Mouse (Mus musculus): Measurements from ENCODE around the gene Jmjd7. TPM values are rescaled to one million over a fixed set of nuclear protein-coding genes. Genes with fewer than 3 reads are reported as not detected.

Jmjd7 gene
- polyA plus RNA-seq, 1 experiment from 2014 or later, result 21.1 TPM

GRCm38 (mm10) chr2:120060651-120061050, 33.4 kb downstream of the Jmjd7 start:
- Histone ChIP-seq H3K36me3 (no peaks in the 10 kb centered on the region), H3K4me2 (no peak overlapping the region), H3K4me3 (replicated peaks) (no peak overlapping the region), H3K9me3 (no peaks in the 10 kb centered on the region), H3K27ac (no peak overlapping the region), H3K9ac (replicated peaks) (no peak overlapping the region), H3K4me1 (replicated peaks) (peaks cover 12% of the 10 kb centered on the region), H3K27me3 (no peaks in the 10 kb centered on the region)
- ATAC-seq (ENCODE audit: insufficient number of reproducible peaks, insufficient read depth, low FRiP score, low TSS enrichment, low read depth), result no peak
- 72% methylated on average over 9 of the region's 9 CpGs for WGBS

GRCm38 (mm10) chr2:120062248-120062647, 35.0 kb downstream of the Jmjd7 start:
- no peak for ATAC-seq (ENCODE audit: insufficient number of reproducible peaks, insufficient read depth, low FRiP score, low TSS enrichment, low read depth)
- 85% methylated on average over 8 of the region's 8 CpGs for WGBS
- Histone ChIP-seq H3K36me3 (no peaks in the 10 kb centered on the region), H3K9me3 (no peaks in the 10 kb centered on the region), H3K4me2 (no peak overlapping the region), H3K4me1 (replicated peaks) (peaks cover 12% of the 10 kb centered on the region), H3K27ac (no peak overlapping the region), H3K27me3 (no peaks in the 10 kb centered on the region), H3K4me3 (replicated peaks) (no peak overlapping the region), H3K9ac (replicated peaks) (no peak overlapping the region)

- H3K36me3 ChIP-seq, result no peaks in the 10 kb centered on the region
- WGBS, result 81% methylated on average over 6 of the region's 6 CpGs
Observed at GRCm38 (mm10) chr2:120064639-120065038, 37.4 kb downstream of the Jmjd7 start.

GRCm38 (mm10) chr2:120065243-120065642, 38.0 kb downstream of the Jmjd7 start:
- WGBS, result 88% methylated on average over 10 of the region's 10 CpGs
- H3K27me3 ChIP-seq, result 0 out of 2 replicates have a peak, but pooled peaks cover 5% of the 10 kb centered on the region
- no peak for ATAC-seq (ENCODE audit: insufficient number of reproducible peaks, insufficient read depth, low FRiP score, low TSS enrichment, low read depth)
- H3K4me2 ChIP-seq, result no peak overlapping the region
- no peaks in the 10 kb centered on the region for H3K36me3 ChIP-seq
- H3K4me3 ChIP-seq (replicated peaks), result no peak overlapping the region
- H3K9me3 ChIP-seq, result no peaks in the 10 kb centered on the region
- peaks cover 20% of the 10 kb centered on the region; the same call in 1 of the 2 replicates for H3K4me1 ChIP-seq (replicated peaks)
- no peak overlapping the region for H3K27ac ChIP-seq
- H3K9ac ChIP-seq (replicated peaks), result no peak overlapping the region

More at GRCm38 (mm10) chr2:120064639-120065038, 37.4 kb downstream of the Jmjd7 start:
- H3K4me1 ChIP-seq (replicated peaks), result peaks cover 24% of the 10 kb centered on the region
- no peak for ATAC-seq (ENCODE audit: insufficient number of reproducible peaks, insufficient read depth, low FRiP score, low TSS enrichment, low read depth)
- no peak overlapping the region for H3K9ac ChIP-seq (replicated peaks)
- no peak overlapping the region for H3K4me2 ChIP-seq
- 0 out of 2 replicates have a peak, but pooled peaks cover 3% of the 10 kb centered on the region for H3K27me3 ChIP-seq
- H3K4me3 ChIP-seq (replicated peaks), result no peak overlapping the region
- no peak overlapping the region for H3K27ac ChIP-seq
- H3K9me3 ChIP-seq, result no peaks in the 10 kb centered on the region

GRCm38 (mm10) chr2:120066224-120066623, 38.9 kb downstream of the Jmjd7 start:
- no peaks in the 10 kb centered on the region for H3K36me3 ChIP-seq
- peaks cover 15% of the 10 kb centered on the region; the same call in 1 of the 2 replicates for H3K4me1 ChIP-seq (replicated peaks)
- no peaks in the 10 kb centered on the region for H3K9me3 ChIP-seq
- H3K4me3 ChIP-seq (replicated peaks), result no peak overlapping the region
- H3K27me3 ChIP-seq, result 0 out of 2 replicates have a peak, but pooled peaks cover 5% of the 10 kb centered on the region
- no peak for ATAC-seq (ENCODE audit: insufficient number of reproducible peaks, insufficient read depth, low FRiP score, low TSS enrichment, low read depth)
- no peak overlapping the region for H3K4me2 ChIP-seq
- no peak overlapping the region for H3K9ac ChIP-seq (replicated peaks)
- 84% methylated on average over 3 of the region's 3 CpGs for WGBS
- no peak overlapping the region for H3K27ac ChIP-seq

- H3K9me3 ChIP-seq, result no peaks in the 10 kb centered on the region
- H3K27me3 ChIP-seq, result peaks cover 5% of the 10 kb centered on the region; the same call in 1 of the 2 replicates
- H3K27ac ChIP-seq, result 0 out of 2 replicates have a peak overlapping the region, but pooled peaks have one; percentile 12
- H3K4me1 ChIP-seq (replicated peaks), result peaks cover 12% of the 10 kb centered on the region; the same call in 1 of the 2 replicates
- ATAC-seq (ENCODE audit: insufficient number of reproducible peaks, insufficient read depth, low FRiP score, low TSS enrichment, low read depth), result peak; percentile 80
- 0 out of 2 replicates have a peak overlapping the region, but pooled peaks have one; percentile 12 for H3K9ac ChIP-seq (replicated peaks)
- no peak overlapping the region for H3K4me3 ChIP-seq (replicated peaks)
- 39% methylated on average over 16 of the region's 16 CpGs for WGBS
- no peak overlapping the region for H3K4me2 ChIP-seq
- no peaks in the 10 kb centered on the region for H3K36me3 ChIP-seq
Observed at GRCm38 (mm10) chr2:120068555-120069465, 41.5 kb downstream of the Jmjd7 start.

GRCm38 (mm10) chr2:120069466-120069990, 42.2 kb downstream of the Jmjd7 start:
- Histone ChIP-seq H3K9ac (replicated peaks) (no peak overlapping the region), H3K4me3 (replicated peaks) (no peak overlapping the region), H3K27me3 (peaks cover 11% of the 10 kb centered on the region), H3K9me3 (no peaks in the 10 kb centered on the region), H3K4me2 (no peak overlapping the region), H3K4me1 (replicated peaks) (peaks cover 12% of the 10 kb centered on the region; the same call in 1 of the 2 replicates), H3K36me3 (no peaks in the 10 kb centered on the region), H3K27ac (no peak overlapping the region)
- 63% methylated on average over 8 of the region's 8 CpGs for WGBS
- peak; percentile 76 for ATAC-seq (ENCODE audit: insufficient number of reproducible peaks, insufficient read depth, low FRiP score, low TSS enrichment, low read depth)

- H3K9me3 ChIP-seq, result no peaks in the 10 kb centered on the region
- ATAC-seq (ENCODE audit: insufficient number of reproducible peaks, insufficient read depth, low FRiP score, low TSS enrichment, low read depth), result no peak
- H3K27me3 ChIP-seq, result peaks cover 42% of the 10 kb centered on the region
- 86% methylated on average over 4 of the region's 4 CpGs for WGBS
- no peak overlapping the region for H3K4me2 ChIP-seq
- H3K4me1 ChIP-seq (replicated peaks), result peaks cover 13% of the 10 kb centered on the region; the same call in 1 of the 2 replicates
- H3K9ac ChIP-seq (replicated peaks), result no peak overlapping the region
- no peaks in the 10 kb centered on the region for H3K36me3 ChIP-seq
- no peak overlapping the region for H3K27ac ChIP-seq
- no peak overlapping the region for H3K4me3 ChIP-seq (replicated peaks)
Observed at GRCm38 (mm10) chr2:120074096-120074495, 46.8 kb downstream of the Jmjd7 start.

- H3K27me3 ChIP-seq, result peaks cover 38% of the 10 kb centered on the region
Observed at GRCm38 (mm10) chr2:120076076-120076705, 48.9 kb downstream of the Jmjd7 start.

More at GRCm38 (mm10) chr2:120076076-120076705, 48.9 kb downstream of the Jmjd7 start:
- WGBS, result 2% methylated on average over 36 of the region's 36 CpGs
- Histone ChIP-seq H3K4me3 (replicated peaks) (peak overlapping the region; percentile 40), H3K9ac (replicated peaks) (peak overlapping the region; percentile 47), H3K36me3 (no peaks in the 10 kb centered on the region), H3K4me1 (replicated peaks) (peaks cover 10% of the 10 kb centered on the region; the same call in 1 of the 2 replicates), H3K27ac (no peak overlapping the region), H3K4me2 (peak overlapping the region; percentile 69), H3K9me3 (no peaks in the 10 kb centered on the region)
- peak; percentile 44; the same call in 1 of the 2 replicates for ATAC-seq (ENCODE audit: insufficient number of reproducible peaks, insufficient read depth, low FRiP score, low TSS enrichment, low read depth)

All from limb, embryonic 12.5 days (tissue).